Mouse (Mus musculus) neutrophil, adult 83 days (primary cell): ENCODE measurements around the gene Bmp3. TPM values are rescaled to one million over a fixed set of nuclear protein-coding genes. Genes with fewer than 3 reads are reported as not detected.

Experiments used
- total RNA-seq, 2 experiments: library from RNA; stranded (reverse); gene quantifications; one replicate each; pipeline ENCODE4 v1.2.4; 2023

The Bmp3 gene
- total RNA-seq = under 1 TPM; 0.22 to 0.37 TPM

GRCm38 (mm10) chr5:98854264-98854626 is at the start of gene Bmp3:
TSS of gene Bmp3 (plus strand) at chr5:98854415.

Other genes with a start within 250 kb of the Bmp3 start
- gene Prkg2, start 182.9 kb downstream of the Bmp3 start, total RNA-seq = not detected